Mouse (Mus musculus): ENCODE results near the gene Rnf10. TPM values are rescaled to one million over a fixed set of nuclear protein-coding genes. Genes with fewer than 3 reads are reported as not detected.

The Rnf10 gene
- polyA plus RNA-seq, 1 experiment from 2014 or later, result 75.0 TPM

- peak; percentile 68 for ATAC-seq (replicated peaks; ENCODE audit: insufficient number of reproducible peaks, low FRiP score, low TSS enrichment, low read depth)
- H3K27ac ChIP-seq (replicated peaks; ENCODE audit: low read depth, low read length), result no peak overlapping the region
- peaks cover 3% of the 10 kb centered on the region; the same call in 1 of the 2 replicates for H3K27me3 ChIP-seq (ENCODE audit: control insufficient read depth, insufficient read depth, low read length)
- DNase-seq (ENCODE audit: low spot score), result peak; percentile 94
- H3K4me2 ChIP-seq (ENCODE audit: low read depth, low read length), result peak overlapping the region; percentile 82
- WGBS, result under 1% methylated on average over 88 of the region's 88 CpGs
- H3K9me3 ChIP-seq (replicated peaks; ENCODE audit: control insufficient read depth, low read length), result no peaks in the 10 kb centered on the region
- peaks cover 11% of the 10 kb centered on the region for H3K36me3 ChIP-seq (replicated peaks; ENCODE audit: control insufficient read depth, insufficient read depth, low read depth, low read length)
- H3K4me1 ChIP-seq (ENCODE audit: control insufficient read depth, insufficient read depth, low read length), result no peaks in the 10 kb centered on the region; the same call in 1 of the 2 replicates
- peak overlapping the region; percentile 84 for H3K4me3 ChIP-seq (ENCODE audit: low read depth, low read length)
- H3K9ac ChIP-seq (replicated peaks; ENCODE audit: low read length), result peak overlapping the region; percentile 71
Observed at GRCm38 (mm10) chr5:115237803-115238728, 34.6 kb downstream of the Rnf10 start.

GRCm38 (mm10) chr5:115235786-115236263 is 36.9 kb downstream of the Rnf10 start, which contains the start of gene Pop5:
Gene Pop5, plus strand, starts transcription at chr5:115235836.
- Histone ChIP-seq H3K9ac (replicated peaks; ENCODE audit: low read length) (peak within 1 kb of the TSS; percentile 58), H3K4me1 (ENCODE audit: control insufficient read depth, insufficient read depth, low read length) (no peaks in the 10 kb centered on the region; the same call in 1 of the 2 replicates), H3K4me2 (ENCODE audit: low read depth, low read length) (peak within 1 kb of the TSS; percentile 93), H3K27ac (replicated peaks; ENCODE audit: low read depth, low read length) (no peak within 1 kb of the TSS), H3K9me3 (replicated peaks; ENCODE audit: control insufficient read depth, low read length) (no peaks in the 10 kb centered on the region), H3K36me3 (replicated peaks; ENCODE audit: control insufficient read depth, insufficient read depth, low read depth, low read length) (no peaks in the 10 kb centered on the region; the same call in 1 of the 2 replicates), H3K4me3 (ENCODE audit: low read depth, low read length) (peak within 1 kb of the TSS; percentile 48), H3K27me3 (ENCODE audit: control insufficient read depth, insufficient read depth, low read length) (peaks cover 3% of the 10 kb centered on the region)
- DNase-seq (ENCODE audit: low spot score) (peak; percentile 93), ATAC-seq (replicated peaks; ENCODE audit: insufficient number of reproducible peaks, low FRiP score, low TSS enrichment, low read depth) (peak; percentile 53)
- under 1% methylated on average over 21 of the region's 21 CpGs for WGBS

GRCm38 (mm10) chr5:115235323-115235771 is 37.4 kb downstream of the Rnf10 start:
- Histone ChIP-seq H3K9me3 (replicated peaks; ENCODE audit: control insufficient read depth, low read length) (no peaks in the 10 kb centered on the region), H3K4me3 (ENCODE audit: low read depth, low read length) (peak overlapping the region; percentile 48), H3K27ac (replicated peaks; ENCODE audit: low read depth, low read length) (no peak overlapping the region), H3K36me3 (replicated peaks; ENCODE audit: control insufficient read depth, insufficient read depth, low read depth, low read length) (no peaks in the 10 kb centered on the region; the same call in 1 of the 2 replicates), H3K9ac (replicated peaks; ENCODE audit: low read length) (peak overlapping the region; percentile 58), H3K27me3 (ENCODE audit: control insufficient read depth, insufficient read depth, low read length) (peaks cover 3% of the 10 kb centered on the region), H3K4me2 (ENCODE audit: low read depth, low read length) (peak overlapping the region; percentile 93), H3K4me1 (ENCODE audit: control insufficient read depth, insufficient read depth, low read length) (no peaks in the 10 kb centered on the region; the same call in 1 of the 2 replicates)
- ATAC-seq (replicated peaks; ENCODE audit: insufficient number of reproducible peaks, low FRiP score, low TSS enrichment, low read depth) (0 out of 2 replicates have a peak, but pooled peaks have one; percentile 10), DNase-seq (ENCODE audit: low spot score) (peak; percentile 52)
- WGBS, result under 1% methylated on average over 44 of the region's 45 CpGs

GRCm38 (mm10) chr5:115234519-115234918 is 38.2 kb downstream of the Rnf10 start:
- Histone ChIP-seq H3K4me1 (ENCODE audit: control insufficient read depth, insufficient read depth, low read length) (no peaks in the 10 kb centered on the region; the same call in 1 of the 2 replicates), H3K36me3 (replicated peaks; ENCODE audit: control insufficient read depth, insufficient read depth, low read depth, low read length) (no peaks in the 10 kb centered on the region), H3K27me3 (ENCODE audit: control insufficient read depth, insufficient read depth, low read length) (peaks cover 3% of the 10 kb centered on the region), H3K27ac (replicated peaks; ENCODE audit: low read depth, low read length) (no peak overlapping the region), H3K9me3 (replicated peaks; ENCODE audit: control insufficient read depth, low read length) (no peaks in the 10 kb centered on the region), H3K4me2 (ENCODE audit: low read depth, low read length) (no peak overlapping the region), H3K9ac (replicated peaks; ENCODE audit: low read length) (no peak overlapping the region), H3K4me3 (ENCODE audit: low read depth, low read length) (no peak overlapping the region)
- ATAC-seq (replicated peaks; ENCODE audit: insufficient number of reproducible peaks, low FRiP score, low TSS enrichment, low read depth), result no peak
- no peak for DNase-seq (ENCODE audit: low spot score)
- 42% methylated on average over 6 of the region's 6 CpGs for WGBS

GRCm38 (mm10) chr5:115233031-115233780 is 39.5 kb downstream of the Rnf10 start:
- Histone ChIP-seq H3K9me3 (replicated peaks; ENCODE audit: control insufficient read depth, low read length) (no peaks in the 10 kb centered on the region), H3K4me2 (ENCODE audit: low read depth, low read length) (no peak overlapping the region), H3K36me3 (replicated peaks; ENCODE audit: control insufficient read depth, insufficient read depth, low read depth, low read length) (no peaks in the 10 kb centered on the region), H3K4me1 (ENCODE audit: control insufficient read depth, insufficient read depth, low read length) (no peaks in the 10 kb centered on the region; the same call in 1 of the 2 replicates), H3K27ac (replicated peaks; ENCODE audit: low read depth, low read length) (no peak overlapping the region), H3K9ac (replicated peaks; ENCODE audit: low read length) (no peak overlapping the region), H3K4me3 (ENCODE audit: low read depth, low read length) (no peak overlapping the region), H3K27me3 (ENCODE audit: control insufficient read depth, insufficient read depth, low read length) (peaks cover 3% of the 10 kb centered on the region)
- ATAC-seq (replicated peaks; ENCODE audit: insufficient number of reproducible peaks, low FRiP score, low TSS enrichment, low read depth) (no peak), DNase-seq (ENCODE audit: low spot score) (no peak)
- 88% methylated on average over 14 of the region's 14 CpGs for WGBS

- H3K36me3 ChIP-seq (replicated peaks; ENCODE audit: control insufficient read depth, insufficient read depth, low read depth, low read length), result no peaks in the 10 kb centered on the region
Observed at GRCm38 (mm10) chr5:115232516-115232915, 40.2 kb downstream of the Rnf10 start.

GRCm38 (mm10) chr5:115231552-115232120 is 41.1 kb downstream of the Rnf10 start:
- Histone ChIP-seq H3K36me3 (replicated peaks; ENCODE audit: control insufficient read depth, insufficient read depth, low read depth, low read length) (no peaks in the 10 kb centered on the region), H3K4me1 (ENCODE audit: control insufficient read depth, insufficient read depth, low read length) (no peaks in the 10 kb centered on the region; the same call in 1 of the 2 replicates), H3K9me3 (replicated peaks; ENCODE audit: control insufficient read depth, low read length) (no peaks in the 10 kb centered on the region), H3K9ac (replicated peaks; ENCODE audit: low read length) (no peak overlapping the region; the same call in 1 of the 2 replicates), H3K27ac (replicated peaks; ENCODE audit: low read depth, low read length) (no peak overlapping the region), H3K27me3 (ENCODE audit: control insufficient read depth, insufficient read depth, low read length) (peaks cover 3% of the 10 kb centered on the region), H3K4me2 (ENCODE audit: low read depth, low read length) (no peak overlapping the region), H3K4me3 (ENCODE audit: low read depth, low read length) (no peak overlapping the region)
- 45% methylated on average over 16 of the region's 16 CpGs for WGBS
- ATAC-seq (replicated peaks; ENCODE audit: insufficient number of reproducible peaks, low FRiP score, low TSS enrichment, low read depth) (no peak), DNase-seq (ENCODE audit: low spot score) (no peak)

More at GRCm38 (mm10) chr5:115232516-115232915, 40.2 kb downstream of the Rnf10 start:
- H3K9ac ChIP-seq (replicated peaks; ENCODE audit: low read length), result no peak overlapping the region
- no peak overlapping the region for H3K4me2 ChIP-seq (ENCODE audit: low read depth, low read length)
- peaks cover 3% of the 10 kb centered on the region for H3K27me3 ChIP-seq (ENCODE audit: control insufficient read depth, insufficient read depth, low read length)
- no peak overlapping the region for H3K27ac ChIP-seq (replicated peaks; ENCODE audit: low read depth, low read length)
- DNase-seq (ENCODE audit: low spot score) (no peak), ATAC-seq (replicated peaks; ENCODE audit: insufficient number of reproducible peaks, low FRiP score, low TSS enrichment, low read depth) (no peak)
- no peaks in the 10 kb centered on the region for H3K9me3 ChIP-seq (replicated peaks; ENCODE audit: control insufficient read depth, low read length)
- WGBS, result 71% methylated on average over 6 of the region's 6 CpGs
- H3K4me3 ChIP-seq (ENCODE audit: low read depth, low read length), result no peak overlapping the region
- H3K4me1 ChIP-seq (ENCODE audit: control insufficient read depth, insufficient read depth, low read length), result no peaks in the 10 kb centered on the region; the same call in 1 of the 2 replicates

All from embryonic facial prominence, embryonic 11.5 days (tissue).